Mouse (Mus musculus): ENCODE data around the gene Arhgef3.

- TF ChIP-seq MAFK (IDR thresholded peaks at IDR 0.05; ENCODE audit: insufficient read depth, low read depth, low read length) (no peak), CHD2 (IDR thresholded peaks at IDR 0.05; ENCODE audit: low read depth, low read length) (no peak)
These were observed 332.3 kb downstream of the Arhgef3 start for GRCm38 (mm10) chr14:27446963-27447362.

Data from ES-E14 (cell line).